Mouse (Mus musculus): ENCODE data around the gene Fabp3. TPM values are rescaled to one million over a fixed set of nuclear protein-coding genes. Genes with fewer than 3 reads are reported as not detected.

Gene Fabp3
- polyA plus RNA-seq, 1 experiment from 2014 or later = 7.1 TPM

- Histone ChIP-seq H3K27ac (ENCODE audit: low read depth, low read length) (no peak overlapping the region), H3K36me3 (ENCODE audit: control insufficient read depth, insufficient read depth) (peaks cover 59% of the 10 kb centered on the region), H3K4me2 (replicated peaks; ENCODE audit: low read depth) (no peak overlapping the region), H3K9ac (ENCODE audit: low read depth, low read length) (no peak overlapping the region), H3K9me3 (ENCODE audit: control insufficient read depth) (no peaks in the 10 kb centered on the region), H3K4me1 (replicated peaks; ENCODE audit: control insufficient read depth, insufficient read depth, low read length) (no peaks in the 10 kb centered on the region), H3K4me3 (ENCODE audit: low read depth, low read length) (no peak overlapping the region), H3K27me3 (replicated peaks; ENCODE audit: control insufficient read depth, insufficient read depth, low read length) (no peaks in the 10 kb centered on the region)
- no peak for TF ChIP-seq CTCF (IDR thresholded peaks at IDR 0.05; ENCODE audit: low read depth)
- no peak for ATAC-seq
- WGBS = 70% methylated on average over 3 of the region's 3 CpGs
Measured at GRCm38 (mm10) chr4:130318122-130318521, 9.7 kb downstream of the Fabp3 start.

GRCm38 (mm10) chr4:130319564-130319963 lies 11.2 kb downstream of the Fabp3 start:
- ATAC-seq = no peak

GRCm38 (mm10) chr4:130321640-130322039 lies 13.2 kb downstream of the Fabp3 start:
- WGBS = 89% methylated on average over 7 of the region's 7 CpGs
- Histone ChIP-seq H3K9ac (ENCODE audit: low read depth, low read length) (no peak overlapping the region), H3K27ac (ENCODE audit: low read depth, low read length) (no peak overlapping the region), H3K4me3 (ENCODE audit: low read depth, low read length) (no peak overlapping the region), H3K36me3 (ENCODE audit: control insufficient read depth, insufficient read depth) (peaks cover 69% of the 10 kb centered on the region), H3K27me3 (replicated peaks; ENCODE audit: control insufficient read depth, insufficient read depth, low read length) (no peaks in the 10 kb centered on the region), H3K9me3 (ENCODE audit: control insufficient read depth) (no peaks in the 10 kb centered on the region), H3K4me2 (replicated peaks; ENCODE audit: low read depth) (no peak overlapping the region), H3K4me1 (replicated peaks; ENCODE audit: control insufficient read depth, insufficient read depth, low read length) (no peaks in the 10 kb centered on the region)
- TF ChIP-seq CTCF (IDR thresholded peaks at IDR 0.05; ENCODE audit: low read depth) = no peak
- ATAC-seq = no peak

More at GRCm38 (mm10) chr4:130319564-130319963, 11.2 kb downstream of the Fabp3 start:
- Histone ChIP-seq H3K27ac (ENCODE audit: low read depth, low read length) (no peak overlapping the region), H3K4me3 (ENCODE audit: low read depth, low read length) (no peak overlapping the region), H3K4me2 (replicated peaks; ENCODE audit: low read depth) (no peak overlapping the region), H3K27me3 (replicated peaks; ENCODE audit: control insufficient read depth, insufficient read depth, low read length) (no peaks in the 10 kb centered on the region), H3K9me3 (ENCODE audit: control insufficient read depth) (no peaks in the 10 kb centered on the region), H3K36me3 (ENCODE audit: control insufficient read depth, insufficient read depth) (peaks cover 67% of the 10 kb centered on the region), H3K4me1 (replicated peaks; ENCODE audit: control insufficient read depth, insufficient read depth, low read length) (no peaks in the 10 kb centered on the region), H3K9ac (ENCODE audit: low read depth, low read length) (no peak overlapping the region)
- TF ChIP-seq CTCF (IDR thresholded peaks at IDR 0.05; ENCODE audit: low read depth) = peak; percentile 14; the same call in 1 of the 2 replicates
- 74% methylated on average over 7 of the region's 7 CpGs for WGBS

- Histone ChIP-seq H3K27ac (ENCODE audit: low read depth, low read length) (no peak overlapping the region), H3K27me3 (replicated peaks; ENCODE audit: control insufficient read depth, insufficient read depth, low read length) (no peaks in the 10 kb centered on the region), H3K4me3 (ENCODE audit: low read depth, low read length) (no peak overlapping the region), H3K9ac (ENCODE audit: low read depth, low read length) (no peak overlapping the region), H3K4me1 (replicated peaks; ENCODE audit: control insufficient read depth, insufficient read depth, low read length) (no peaks in the 10 kb centered on the region), H3K36me3 (ENCODE audit: control insufficient read depth, insufficient read depth) (peaks cover 74% of the 10 kb centered on the region), H3K4me2 (replicated peaks; ENCODE audit: low read depth) (no peak overlapping the region), H3K9me3 (ENCODE audit: control insufficient read depth) (no peaks in the 10 kb centered on the region)
- WGBS = 72% methylated on average over 7 of the region's 7 CpGs
- no peak for TF ChIP-seq CTCF (IDR thresholded peaks at IDR 0.05; ENCODE audit: low read depth)
- no peak for ATAC-seq
Measured at GRCm38 (mm10) chr4:130322567-130322966, 14.2 kb downstream of the Fabp3 start.

GRCm38 (mm10) chr4:130323165-130323564 lies 14.8 kb downstream of the Fabp3 start:
- no peaks in the 10 kb centered on the region for H3K27me3 ChIP-seq (replicated peaks; ENCODE audit: control insufficient read depth, insufficient read depth, low read length)
- no peak overlapping the region for H3K27ac ChIP-seq (ENCODE audit: low read depth, low read length)

GRCm38 (mm10) chr4:130323607-130324006 lies 15.2 kb downstream of the Fabp3 start:
- Histone ChIP-seq H3K36me3 (ENCODE audit: control insufficient read depth, insufficient read depth) (peaks cover 71% of the 10 kb centered on the region), H3K27ac (ENCODE audit: low read depth, low read length) (no peak overlapping the region), H3K4me3 (ENCODE audit: low read depth, low read length) (no peak overlapping the region), H3K4me1 (replicated peaks; ENCODE audit: control insufficient read depth, insufficient read depth, low read length) (no peaks in the 10 kb centered on the region), H3K9me3 (ENCODE audit: control insufficient read depth) (no peaks in the 10 kb centered on the region), H3K9ac (ENCODE audit: low read depth, low read length) (no peak overlapping the region), H3K4me2 (replicated peaks; ENCODE audit: low read depth) (no peak overlapping the region), H3K27me3 (replicated peaks; ENCODE audit: control insufficient read depth, insufficient read depth, low read length) (no peaks in the 10 kb centered on the region)
- ATAC-seq = no peak
- WGBS = 81% methylated on average over 5 of the region's 5 CpGs
- no peak for TF ChIP-seq CTCF (IDR thresholded peaks at IDR 0.05; ENCODE audit: low read depth)

More at GRCm38 (mm10) chr4:130323165-130323564, 14.8 kb downstream of the Fabp3 start:
- WGBS = 44% methylated on average over 1 of the region's 1 CpGs
- no peaks in the 10 kb centered on the region for H3K9me3 ChIP-seq (ENCODE audit: control insufficient read depth)
- H3K4me3 ChIP-seq (ENCODE audit: low read depth, low read length) = no peak overlapping the region
- H3K36me3 ChIP-seq (ENCODE audit: control insufficient read depth, insufficient read depth) = peaks cover 74% of the 10 kb centered on the region
- no peak overlapping the region for H3K4me2 ChIP-seq (replicated peaks; ENCODE audit: low read depth)
- no peaks in the 10 kb centered on the region for H3K4me1 ChIP-seq (replicated peaks; ENCODE audit: control insufficient read depth, insufficient read depth, low read length)
- no peak for ATAC-seq
- TF ChIP-seq CTCF (IDR thresholded peaks at IDR 0.05; ENCODE audit: low read depth) = no peak
- H3K9ac ChIP-seq (ENCODE audit: low read depth, low read length) = no peak overlapping the region

- Histone ChIP-seq H3K4me2 (replicated peaks; ENCODE audit: low read depth) (no peak overlapping the region), H3K4me1 (replicated peaks; ENCODE audit: control insufficient read depth, insufficient read depth, low read length) (no peaks in the 10 kb centered on the region), H3K9ac (ENCODE audit: low read depth, low read length) (no peak overlapping the region), H3K27ac (ENCODE audit: low read depth, low read length) (no peak overlapping the region), H3K36me3 (ENCODE audit: control insufficient read depth, insufficient read depth) (peaks cover 64% of the 10 kb centered on the region), H3K4me3 (ENCODE audit: low read depth, low read length) (no peak overlapping the region), H3K9me3 (ENCODE audit: control insufficient read depth) (no peaks in the 10 kb centered on the region), H3K27me3 (replicated peaks; ENCODE audit: control insufficient read depth, insufficient read depth, low read length) (no peaks in the 10 kb centered on the region)
- peak; percentile 23; the same call in 1 of the 2 replicates for TF ChIP-seq CTCF (IDR thresholded peaks at IDR 0.05; ENCODE audit: low read depth)
- ATAC-seq = no peak
- 91% methylated on average over 2 of the region's 2 CpGs for WGBS
Measured at GRCm38 (mm10) chr4:130325446-130325845, 17.1 kb downstream of the Fabp3 start.

Data from intestine, postnatal 0 days (tissue).